Mouse (Mus musculus) bone marrow, adult 2 months (tissue): Measurements from ENCODE around the gene Gm49405.

ENCODE experiments used
- CTCF ChIP-seq: fragments of 200-500 bp; IDR thresholded peaks from 2 replicates; pipeline ENCODE4 v1.5.1; 2011; ENCODE audit warnings: low read length, control low read depth; ENCODE audit not compliant: control insufficient read depth, insufficient read depth
- POLR2A ChIP-seq: fragments of 200-500 bp; IDR thresholded peaks from 2 replicates; pipeline ENCODE4 v1.6.1; 2011; ENCODE audit warnings: low read depth, mild to moderate bottlenecking, control low read depth, low read length, borderline replicate concordance; ENCODE audit not compliant: control insufficient read depth

- TF ChIP-seq CTCF (no peak), POLR2A (no peak)
Measured at GRCm38 (mm10) chr19:3960211-3960610, 40.2 kb upstream of the Gm49405 start.
